Mouse (Mus musculus): ENCODE results near the gene Fam229b. TPM values are rescaled to one million over a fixed set of nuclear protein-coding genes. Genes with fewer than 3 reads are reported as not detected.
A peak's percentile ranks its signal among the peaks of the same experiment; 100 is the strongest.

Gene Fam229b
- polyA plus RNA-seq, 1 experiment from 2014 or later: 11.8 TPM

GRCm38 (mm10) chr10:39169642-39170041, 35.9 kb upstream of the Fam229b start:
- Histone ChIP-seq H3K27ac (ENCODE audit: low read depth, low read length) (no peak overlapping the region), H3K4me1 (ENCODE audit: control insufficient read depth, insufficient read depth, low read length) (peaks cover 3% of the 10 kb centered on the region; the same call in 1 of the 2 replicates), H3K9me3 (ENCODE audit: control insufficient read depth, low read length) (no peaks in the 10 kb centered on the region), H3K4me3 (ENCODE audit: low read depth, low read length) (no peak overlapping the region), H3K36me3 (ENCODE audit: control insufficient read depth, insufficient read depth, low read length) (no peaks in the 10 kb centered on the region), H3K4me2 (ENCODE audit: low read depth) (no peak overlapping the region), H3K9ac (ENCODE audit: low read length) (no peak overlapping the region), H3K27me3 (ENCODE audit: control insufficient read depth, insufficient read depth, low read length) (no peaks in the 10 kb centered on the region)
- no peak for DNase-seq (ENCODE audit: low spot score)
- ATAC-seq (ENCODE audit: insufficient read depth, low FRiP score, low TSS enrichment): no peak
- 55% methylated on average over 9 of the region's 9 CpGs for WGBS

GRCm38 (mm10) chr10:39167611-39168010, 33.9 kb upstream of the Fam229b start:
- no peaks in the 10 kb centered on the region for H3K36me3 ChIP-seq (ENCODE audit: control insufficient read depth, insufficient read depth, low read length)
- no peak overlapping the region for H3K4me2 ChIP-seq (ENCODE audit: low read depth)
- no peak overlapping the region for H3K27ac ChIP-seq (ENCODE audit: low read depth, low read length)
- H3K4me1 ChIP-seq (ENCODE audit: control insufficient read depth, insufficient read depth, low read length): peaks cover 3% of the 10 kb centered on the region; the same call in 1 of the 2 replicates
- no peak overlapping the region for H3K9ac ChIP-seq (ENCODE audit: low read length)
- H3K27me3 ChIP-seq (ENCODE audit: control insufficient read depth, insufficient read depth, low read length): no peaks in the 10 kb centered on the region
- no peak overlapping the region for H3K4me3 ChIP-seq (ENCODE audit: low read depth, low read length)
- 84% methylated on average over 11 of the region's 11 CpGs for WGBS
- DNase-seq (ENCODE audit: low spot score) (no peak), ATAC-seq (ENCODE audit: insufficient read depth, low FRiP score, low TSS enrichment) (no peak)
- H3K9me3 ChIP-seq (ENCODE audit: control insufficient read depth, low read length): no peaks in the 10 kb centered on the region

DNA sequence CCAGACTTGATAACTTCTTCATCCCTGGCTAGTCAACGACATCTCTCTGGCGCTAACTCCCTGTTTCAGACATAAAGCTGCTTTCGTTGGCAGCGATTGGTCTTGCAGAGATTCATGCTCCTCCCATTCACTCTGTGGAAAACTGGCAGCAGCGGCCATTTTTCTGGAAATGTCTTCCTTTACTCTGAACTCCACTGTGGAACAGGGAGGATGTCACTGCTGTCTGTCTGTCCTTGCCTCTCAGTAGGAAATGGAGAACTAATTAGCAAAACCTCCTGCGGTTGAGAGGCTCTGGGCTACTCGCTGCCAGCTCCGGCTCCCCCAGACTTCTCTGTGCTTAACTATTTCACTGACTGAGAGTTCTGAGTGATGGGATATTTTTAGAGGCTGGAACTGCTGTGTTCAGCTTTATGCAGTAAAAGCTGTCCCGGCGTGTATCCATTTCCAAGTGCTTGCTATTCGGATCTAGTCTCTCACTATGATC, 32.0 kb upstream of the Fam229b start:
- 0 out of 2 replicates have a peak overlapping the region, but pooled peaks have one; percentile 1 for H3K9ac ChIP-seq (ENCODE audit: low read length)
- 40% methylated on average over 11 of the region's 11 CpGs for WGBS
- H3K27me3 ChIP-seq (ENCODE audit: control insufficient read depth, insufficient read depth, low read length): no peaks in the 10 kb centered on the region
- ATAC-seq (ENCODE audit: insufficient read depth, low FRiP score, low TSS enrichment) (no peak), DNase-seq (ENCODE audit: low spot score) (peak; percentile 27)
- H3K27ac ChIP-seq (ENCODE audit: low read depth, low read length): no peak overlapping the region
- no peaks in the 10 kb centered on the region for H3K9me3 ChIP-seq (ENCODE audit: control insufficient read depth, low read length)
- no peak overlapping the region for H3K4me3 ChIP-seq (ENCODE audit: low read depth, low read length)
- H3K4me2 ChIP-seq (ENCODE audit: low read depth): no peak overlapping the region
- peaks cover 2% of the 10 kb centered on the region; the same call in 1 of the 2 replicates for H3K4me1 ChIP-seq (ENCODE audit: control insufficient read depth, insufficient read depth, low read length)
- H3K36me3 ChIP-seq (ENCODE audit: control insufficient read depth, insufficient read depth, low read length): no peaks in the 10 kb centered on the region

DNA sequence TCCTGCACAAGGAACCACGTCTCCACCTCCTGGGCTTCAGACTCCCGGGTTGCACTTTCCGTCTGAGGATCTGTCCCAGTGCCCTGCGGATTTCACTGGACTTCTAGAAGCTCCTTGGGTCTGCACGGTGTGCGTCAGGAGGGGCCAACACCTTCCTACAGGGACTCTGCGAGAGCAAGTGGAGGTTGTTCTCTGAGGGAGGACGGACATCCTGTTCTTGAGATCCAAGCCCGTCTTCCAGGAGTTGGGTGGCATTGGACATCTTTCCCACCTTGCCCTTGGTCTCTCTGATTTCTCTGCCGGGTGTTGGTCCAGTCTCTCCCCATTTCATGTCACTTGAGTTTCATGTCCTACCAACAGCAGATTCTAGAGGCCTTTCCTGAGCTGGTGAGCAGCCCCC, 30.0 kb upstream of the Fam229b start, which contains the start of gene Ccn6:
Gene Ccn6 (minus strand): TSS at position 101 of the 400 bp plus-strand sequence.
- no peaks in the 10 kb centered on the region for H3K27me3 ChIP-seq (ENCODE audit: control insufficient read depth, insufficient read depth, low read length)
- ATAC-seq (ENCODE audit: insufficient read depth, low FRiP score, low TSS enrichment) (no peak), DNase-seq (ENCODE audit: low spot score) (no peak)
- no peak within 1 kb of the TSS for H3K4me3 ChIP-seq (ENCODE audit: low read depth, low read length)
- no peaks in the 10 kb centered on the region for H3K9me3 ChIP-seq (ENCODE audit: control insufficient read depth, low read length)
- no peaks in the 10 kb centered on the region for H3K4me1 ChIP-seq (ENCODE audit: control insufficient read depth, insufficient read depth, low read length)
- no peak within 1 kb of the TSS for H3K9ac ChIP-seq (ENCODE audit: low read length)
- no peak within 1 kb of the TSS for H3K27ac ChIP-seq (ENCODE audit: low read depth, low read length)
- H3K36me3 ChIP-seq (ENCODE audit: control insufficient read depth, insufficient read depth, low read length): no peaks in the 10 kb centered on the region
- no peak within 1 kb of the TSS for H3K4me2 ChIP-seq (ENCODE audit: low read depth)
- WGBS: 91% methylated on average over 10 of the region's 10 CpGs

- no peaks in the 10 kb centered on the region for H3K36me3 ChIP-seq (ENCODE audit: control insufficient read depth, insufficient read depth, low read length)
- no peak overlapping the region for H3K27ac ChIP-seq (ENCODE audit: low read depth, low read length)
- ATAC-seq (ENCODE audit: insufficient read depth, low FRiP score, low TSS enrichment) (no peak), DNase-seq (ENCODE audit: low spot score) (no peak)
- H3K9ac ChIP-seq (ENCODE audit: low read length): no peak overlapping the region
- no peaks in the 10 kb centered on the region for H3K4me1 ChIP-seq (ENCODE audit: control insufficient read depth, insufficient read depth, low read length)
- H3K27me3 ChIP-seq (ENCODE audit: control insufficient read depth, insufficient read depth, low read length): no peaks in the 10 kb centered on the region
- WGBS: 53% methylated on average over 18 of the region's 18 CpGs
- no peak overlapping the region for H3K4me2 ChIP-seq (ENCODE audit: low read depth)
- no peaks in the 10 kb centered on the region for H3K9me3 ChIP-seq (ENCODE audit: control insufficient read depth, low read length)
- H3K4me3 ChIP-seq (ENCODE audit: low read depth, low read length): no peak overlapping the region
Measured at GRCm38 (mm10) chr10:39162666-39163484, 29.2 kb upstream of the Fam229b start.

- no peak for ATAC-seq (ENCODE audit: insufficient read depth, low FRiP score, low TSS enrichment)
- H3K27ac ChIP-seq (ENCODE audit: low read depth, low read length): no peak overlapping the region
- 96% methylated on average over 1 of the region's 1 CpGs for WGBS
- no peak overlapping the region for H3K4me2 ChIP-seq (ENCODE audit: low read depth)
- no peak overlapping the region for H3K4me3 ChIP-seq (ENCODE audit: low read depth, low read length)
- no peak overlapping the region for H3K9ac ChIP-seq (ENCODE audit: low read length)
- no peaks in the 10 kb centered on the region for H3K27me3 ChIP-seq (ENCODE audit: control insufficient read depth, insufficient read depth, low read length)
- no peaks in the 10 kb centered on the region for H3K9me3 ChIP-seq (ENCODE audit: control insufficient read depth, low read length)
- H3K4me1 ChIP-seq (ENCODE audit: control insufficient read depth, insufficient read depth, low read length): no peaks in the 10 kb centered on the region
- DNase-seq (ENCODE audit: low spot score): no peak
- H3K36me3 ChIP-seq (ENCODE audit: control insufficient read depth, insufficient read depth, low read length): no peaks in the 10 kb centered on the region
Measured at GRCm38 (mm10) chr10:39161406-39161805, 27.7 kb upstream of the Fam229b start.

DNA sequence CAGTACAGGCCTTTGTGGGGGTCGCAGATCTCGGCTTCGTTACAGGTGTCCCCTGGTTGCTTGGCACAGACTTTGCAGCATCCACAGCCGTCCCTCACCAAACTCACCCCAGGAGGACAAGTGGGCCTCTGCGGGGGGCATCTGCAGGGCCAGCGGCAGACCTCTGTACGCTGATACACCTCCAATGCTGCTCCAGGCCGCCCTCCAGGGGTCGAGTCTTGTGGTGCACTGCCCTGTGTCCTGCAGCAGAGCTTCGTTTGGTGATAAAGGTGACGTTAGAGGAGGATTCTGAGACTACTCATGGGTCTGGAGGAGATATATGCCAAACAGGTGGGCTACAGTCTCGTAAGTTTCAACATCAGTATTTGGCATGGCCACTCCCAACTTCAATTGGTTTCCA, 24.6 kb upstream of the Fam229b start:
- ATAC-seq (ENCODE audit: insufficient read depth, low FRiP score, low TSS enrichment) (no peak), DNase-seq (ENCODE audit: low spot score) (no peak)
- no peaks in the 10 kb centered on the region for H3K9me3 ChIP-seq (ENCODE audit: control insufficient read depth, low read length)
- H3K27me3 ChIP-seq (ENCODE audit: control insufficient read depth, insufficient read depth, low read length): no peaks in the 10 kb centered on the region
- H3K4me2 ChIP-seq (ENCODE audit: low read depth): no peak overlapping the region
- 58% methylated on average over 12 of the region's 12 CpGs for WGBS
- H3K4me3 ChIP-seq (ENCODE audit: low read depth, low read length): no peak overlapping the region
- no peaks in the 10 kb centered on the region for H3K36me3 ChIP-seq (ENCODE audit: control insufficient read depth, insufficient read depth, low read length)
- H3K27ac ChIP-seq (ENCODE audit: low read depth, low read length): no peak overlapping the region
- H3K9ac ChIP-seq (ENCODE audit: low read length): no peak overlapping the region
- no peaks in the 10 kb centered on the region for H3K4me1 ChIP-seq (ENCODE audit: control insufficient read depth, insufficient read depth, low read length)

- Histone ChIP-seq H3K36me3 (ENCODE audit: control insufficient read depth, insufficient read depth, low read length) (no peaks in the 10 kb centered on the region), H3K9me3 (ENCODE audit: control insufficient read depth, low read length) (no peaks in the 10 kb centered on the region), H3K4me2 (ENCODE audit: low read depth) (no peak overlapping the region), H3K4me1 (ENCODE audit: control insufficient read depth, insufficient read depth, low read length) (no peaks in the 10 kb centered on the region), H3K27ac (ENCODE audit: low read depth, low read length) (no peak overlapping the region), H3K9ac (ENCODE audit: low read length) (no peak overlapping the region), H3K4me3 (ENCODE audit: low read depth, low read length) (no peak overlapping the region), H3K27me3 (ENCODE audit: control insufficient read depth, insufficient read depth, low read length) (no peaks in the 10 kb centered on the region)
- ATAC-seq (ENCODE audit: insufficient read depth, low FRiP score, low TSS enrichment) (no peak), DNase-seq (ENCODE audit: low spot score) (no peak)
- WGBS: 94% methylated on average over 1 of the region's 1 CpGs
Measured at GRCm38 (mm10) chr10:39157321-39157720, 23.6 kb upstream of the Fam229b start.

DNA sequence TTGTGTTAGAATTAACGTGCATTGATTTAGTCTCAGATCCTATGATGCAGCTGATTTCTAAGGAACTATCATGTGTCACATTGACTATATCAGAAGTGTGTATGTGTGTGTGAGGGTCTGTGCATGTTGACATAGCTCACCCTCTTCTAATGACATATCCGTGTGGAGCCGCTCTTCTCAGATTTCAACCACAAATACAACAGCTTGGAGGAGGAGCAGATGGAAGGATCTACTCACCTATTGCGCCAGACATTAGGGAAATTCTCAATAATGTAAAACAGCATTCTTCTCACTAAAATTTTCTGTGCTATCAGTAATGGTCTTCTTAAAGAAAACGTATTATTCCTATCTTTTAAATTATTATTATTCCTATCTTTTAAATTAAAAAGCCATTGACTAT, 23.0 kb upstream of the Fam229b start:
- ATAC-seq (ENCODE audit: insufficient read depth, low FRiP score, low TSS enrichment) (no peak), DNase-seq (ENCODE audit: low spot score) (no peak)
- H3K4me1 ChIP-seq (ENCODE audit: control insufficient read depth, insufficient read depth, low read length): no peaks in the 10 kb centered on the region
- no peaks in the 10 kb centered on the region for H3K9me3 ChIP-seq (ENCODE audit: control insufficient read depth, low read length)
- H3K9ac ChIP-seq (ENCODE audit: low read length): no peak overlapping the region
- no peak overlapping the region for H3K27ac ChIP-seq (ENCODE audit: low read depth, low read length)
- no peaks in the 10 kb centered on the region for H3K27me3 ChIP-seq (ENCODE audit: control insufficient read depth, insufficient read depth, low read length)
- no peak overlapping the region for H3K4me3 ChIP-seq (ENCODE audit: low read depth, low read length)
- H3K36me3 ChIP-seq (ENCODE audit: control insufficient read depth, insufficient read depth, low read length): no peaks in the 10 kb centered on the region
- H3K4me2 ChIP-seq (ENCODE audit: low read depth): no peak overlapping the region
- WGBS: 80% methylated on average over 5 of the region's 5 CpGs
